Mouse (Mus musculus) cerebellum, postnatal 25 days (tissue): ENCODE results near the gene Tceal8.

Experiments used
- DNase-seq, 2 experiments: peaks; one replicate each; pipeline ENCODE4 v3.0.0; 2021; ENCODE audit warnings: mixed read lengths in 2 of 2

Gene Tceal8

GRCm38 (mm10) chrX:136127038-136127743, 45.0 kb downstream of the Tceal8 start:
- DNase-seq: no peak
